Mouse (Mus musculus): ENCODE data around the gene Actr1b.

- TF ChIP-seq CTCF (IDR thresholded peaks at IDR 0.05; ENCODE audit: low read depth) (no peak), EP300 (IDR thresholded peaks at IDR 0.05; ENCODE audit: low read depth) (no peak)
These were observed 56.4 kb downstream of the Actr1b start for GRCm38 (mm10) chr1:36657658-36658415.

All from heart, postnatal 0 days (tissue).